Mouse (Mus musculus) E14TG2a.4 (cell line): Measurements from ENCODE around the gene B4galt7.
"Not testable (repeated sequence)": the region's sequence is repeated elsewhere in the genome, so short reads cannot be mapped to it uniquely, and the experiment has no call there.

Source experiments
- H3K27me3 ChIP-seq: 2 replicates; pipeline ENCODE4 v1.6.1; 2014; ENCODE audit warnings: low read length, control low read depth; ENCODE audit not compliant: insufficient read depth
- H3K36me3 ChIP-seq: 2 replicates; pipeline ENCODE4 v1.6.1; 2014; ENCODE audit warnings: low read length, control low read depth; ENCODE audit not compliant: insufficient read depth
- H3K4me1 ChIP-seq: replicated peaks from 2 replicates; pipeline ENCODE4 v1.6.1; 2014; ENCODE audit warnings: low read depth, low read length, control low read depth
- H3K4me3 ChIP-seq: replicated peaks from 2 replicates; pipeline ENCODE4 v1.5.1; 2014; ENCODE audit warnings: mild to moderate bottlenecking, low read length
- H3K9me3 ChIP-seq: 2 replicates; pipeline ENCODE4 v1.6.1; 2014; ENCODE audit warnings: low read length, control low read depth
- CTCF ChIP-seq: conservative IDR thresholded peaks from 2 replicates; pipeline ENCODE4 v1.5.1; 2014; ENCODE audit warnings: low read length
- NANOG ChIP-seq: IDR thresholded peaks from 2 replicates; pipeline ENCODE4 v1.6.1; 2014; ENCODE audit warnings: borderline replicate concordance, low read length, mixed read lengths
- POU5F1 ChIP-seq: IDR thresholded peaks from 2 replicates; pipeline ENCODE4 v1.6.1; 2014; ENCODE audit warnings: low read length, borderline replicate concordance

B4galt7 gene

GRCm38 (mm10) chr13:55599566-55600540 is at the start of gene B4galt7:
B4galt7 (plus strand) TSS chr13:55599896.
- Histone ChIP-seq H3K36me3 (peaks cover 57% of the 10 kb centered on the region), H3K9me3 (no peaks in the 10 kb centered on the region), H3K4me3 (peak within 1 kb of the TSS; percentile 98), H3K27me3 (no peaks in the 10 kb centered on the region), H3K4me1 (peaks cover 65% of the 10 kb centered on the region)
- TF ChIP-seq CTCF (no peak), POU5F1 (no peak), NANOG (no peak)

GRCm38 (mm10) chr13:55555921-55556320 is 43.8 kb upstream of the B4galt7 start:
- H3K9me3 ChIP-seq = no peaks in the 10 kb centered on the region
- no peaks in the 10 kb centered on the region for H3K27me3 ChIP-seq
- no peak overlapping the region for H3K4me3 ChIP-seq
- peaks cover 78% of the 10 kb centered on the region for H3K36me3 ChIP-seq
- TF ChIP-seq CTCF = no peak
- TF ChIP-seq NANOG = no peak
- no peak for TF ChIP-seq POU5F1
- H3K4me1 ChIP-seq = peaks cover 12% of the 10 kb centered on the region

GRCm38 (mm10) chr13:55557499-55557898 is 42.2 kb upstream of the B4galt7 start:
- H3K36me3 ChIP-seq = peaks cover 77% of the 10 kb centered on the region
- H3K4me1 ChIP-seq = peaks cover 10% of the 10 kb centered on the region
- TF ChIP-seq POU5F1 (no peak), CTCF (no peak), NANOG (no peak)

GRCm38 (mm10) chr13:55563266-55563879 is 36.3 kb upstream of the B4galt7 start:
- peaks cover 9% of the 10 kb centered on the region for H3K4me1 ChIP-seq
- H3K27me3 ChIP-seq = no peaks in the 10 kb centered on the region
- H3K36me3 ChIP-seq = peaks cover 81% of the 10 kb centered on the region
- H3K9me3 ChIP-seq = no peaks in the 10 kb centered on the region
- TF ChIP-seq NANOG = no peak
- no peak for TF ChIP-seq POU5F1
- TF ChIP-seq CTCF = no peak
- no peak overlapping the region for H3K4me3 ChIP-seq

More at GRCm38 (mm10) chr13:55557499-55557898, 42.2 kb upstream of the B4galt7 start:
- no peaks in the 10 kb centered on the region for H3K27me3 ChIP-seq
- H3K4me3 ChIP-seq = no peak overlapping the region
- H3K9me3 ChIP-seq = no peaks in the 10 kb centered on the region

DNA sequence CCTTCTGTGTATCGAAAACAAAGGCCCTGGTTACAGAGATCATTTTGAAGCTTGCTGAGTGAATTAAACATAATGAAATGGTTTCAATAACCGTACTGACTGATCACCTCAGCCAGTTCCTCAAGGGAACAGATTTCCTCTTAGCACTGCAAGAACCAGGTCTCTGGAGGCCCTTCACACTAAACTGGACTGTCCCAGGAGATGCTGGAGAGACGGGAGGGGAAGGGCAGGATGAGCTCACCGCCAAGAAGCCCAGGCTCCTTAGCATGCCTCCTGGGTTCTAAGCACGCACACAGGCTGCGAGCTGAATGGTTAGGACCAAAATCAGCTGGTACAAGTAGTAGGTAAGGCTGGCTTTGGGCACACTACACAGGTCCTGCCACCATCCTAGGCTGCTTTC is 32.7 kb upstream of the B4galt7 start:
- H3K27me3 ChIP-seq = no peaks in the 10 kb centered on the region
- peaks cover 29% of the 10 kb centered on the region for H3K4me1 ChIP-seq
- H3K4me3 ChIP-seq = no peak overlapping the region
- H3K36me3 ChIP-seq = peaks cover 71% of the 10 kb centered on the region
- no peaks in the 10 kb centered on the region for H3K9me3 ChIP-seq
- no peak for TF ChIP-seq NANOG
- TF ChIP-seq POU5F1 = no peak
- no peak for TF ChIP-seq CTCF

- no peaks in the 10 kb centered on the region for H3K27me3 ChIP-seq
- H3K4me1 ChIP-seq = peaks cover 33% of the 10 kb centered on the region
- H3K9me3 ChIP-seq = no peaks in the 10 kb centered on the region
- TF ChIP-seq NANOG = no peak
- TF ChIP-seq CTCF = no peak
- no peak for TF ChIP-seq POU5F1
- H3K4me3 ChIP-seq = no peak overlapping the region
- H3K36me3 ChIP-seq = peaks cover 63% of the 10 kb centered on the region
Measured at GRCm38 (mm10) chr13:55567949-55568348, 31.7 kb upstream of the B4galt7 start.

GRCm38 (mm10) chr13:55568524-55568923 is 31.2 kb upstream of the B4galt7 start:
- peaks cover 57% of the 10 kb centered on the region for H3K36me3 ChIP-seq
- not testable (repeated sequence) for H3K9me3 ChIP-seq, H3K4me3 ChIP-seq, H3K27me3 ChIP-seq
- peaks cover 33% of the 10 kb centered on the region for H3K4me1 ChIP-seq

GRCm38 (mm10) chr13:55569726-55570285 is 29.9 kb upstream of the B4galt7 start:
- Histone ChIP-seq H3K4me3 (peak overlapping the region; percentile 97), H3K4me1 (peaks cover 33% of the 10 kb centered on the region), H3K9me3 (peaks cover 11% of the 10 kb centered on the region), H3K36me3 (peaks cover 44% of the 10 kb centered on the region), H3K27me3 (no peaks in the 10 kb centered on the region)
- no peak for TF ChIP-seq POU5F1
- TF ChIP-seq NANOG = no peak
- no peak for TF ChIP-seq CTCF
